Comparison of ENCODE assay signal across 8 mouse cellular contexts in the genomic region with DNA sequence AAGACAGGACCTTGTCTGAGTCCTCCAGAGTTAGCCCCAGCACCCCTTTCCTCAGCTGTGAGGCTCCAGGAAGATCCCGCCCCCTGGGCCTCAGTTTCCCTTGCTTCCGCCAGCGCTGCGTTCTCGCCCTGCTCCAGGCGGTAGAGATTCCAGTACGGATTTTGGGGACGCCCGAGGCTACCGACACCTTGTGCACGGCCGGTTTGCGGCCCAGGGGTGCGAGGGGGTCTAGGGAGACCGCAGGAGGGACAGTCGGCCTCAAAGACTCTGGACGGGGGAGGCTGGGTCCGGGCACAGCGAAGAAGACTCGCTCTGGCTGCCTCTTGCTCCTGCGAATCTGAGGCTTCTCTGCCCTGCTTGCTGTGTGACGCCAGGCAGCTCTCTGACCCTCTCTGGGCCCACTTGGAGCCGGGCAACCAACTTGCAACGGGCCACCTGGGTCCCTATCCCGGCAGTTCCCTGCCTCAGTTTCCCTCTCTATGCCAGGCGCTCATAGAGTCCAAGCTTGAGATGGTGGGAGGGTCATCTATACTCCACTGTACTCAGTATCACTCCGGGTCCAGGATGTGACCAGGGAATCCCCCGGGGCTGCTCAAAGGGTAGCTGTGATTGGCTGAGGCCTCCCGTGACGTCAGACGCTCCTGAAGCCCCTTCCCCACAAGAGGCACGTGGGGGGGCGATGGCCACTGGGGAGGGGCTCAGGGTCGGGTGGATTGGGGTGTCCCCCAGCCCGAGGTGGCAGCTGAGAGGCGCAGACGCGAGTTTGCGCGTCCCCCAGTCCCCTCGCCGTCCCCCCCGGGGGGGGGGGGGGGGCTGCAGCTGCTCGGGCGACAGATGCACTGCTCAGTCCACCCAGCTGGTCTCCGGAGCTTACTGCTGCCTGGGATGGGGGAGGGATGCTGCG. TPM values are rescaled to one million over a fixed set of nuclear protein-coding genes. Genes with fewer than 3 reads are reported as not detected.
A peak's percentile ranks its signal among the peaks of the same experiment; 100 is the strongest.
DNase-seq lines count a peak whose midpoint lies in the region; ATAC-seq and TF ChIP-seq lines count a peak whose summit lies in the region.

No protein-coding gene starts in this region.

- peak; percentile 63 for DNase-seq in layer of hippocampus, adult 11-12 months (ENCODE audit: low spot score)
- no peak for DNase-seq in layer of hippocampus, adult 9-10 months (ENCODE audit: low spot score)
- peak; percentile 69 for DNase-seq in cerebellum, adult 9-11 months
- peak; percentile 75 for DNase-seq in forebrain, postnatal 0 days
- peak; percentile 55 for DNase-seq in left cerebral cortex, postnatal 4 days
- no peak for DNase-seq in adipocyte (ENCODE audit: low spot score)
- no peak for DNase-seq in B cell, adult 2 months

- peak overlapping the region; percentile 47 for H3K4me3 ChIP-seq in forebrain, postnatal 0 days (ENCODE audit: low read depth, low read length)
- H3K4me3 ChIP-seq in neural tube, embryonic 12.5 days = peak overlapping the region; percentile 39

- 1% methylated on average over 42 of the region's 47 CpGs for WGBS in forebrain, postnatal 0 days
- under 1% methylated on average over 44 of the region's 47 CpGs for WGBS in neural tube, embryonic 12.5 days

- H3K27ac ChIP-seq in forebrain, postnatal 0 days (ENCODE audit: low read depth, low read length) = no peak overlapping the region
- no peak overlapping the region for H3K27ac ChIP-seq in neural tube, embryonic 12.5 days

- H3K36me3 ChIP-seq in forebrain, postnatal 0 days (ENCODE audit: insufficient read depth) = 0 out of 2 replicates have a peak, but pooled peaks cover 2% of the 10 kb centered on the region
- no peaks in the 10 kb centered on the region for H3K36me3 ChIP-seq in neural tube, embryonic 12.5 days

- peak; percentile 53 for ATAC-seq in forebrain, postnatal 0 days
- peak; percentile 73 for ATAC-seq in neural tube, embryonic 12.5 days (ENCODE audit: low FRiP score, low read depth)

- intact Hi-C loops in left cerebral cortex, postnatal 4 days (cut with DNase I) = no loop called here

- H3K4me1 ChIP-seq in forebrain, postnatal 0 days (ENCODE audit: insufficient read depth) = peaks cover 6% of the 10 kb centered on the region; the same call in 1 of the 2 replicates
- H3K4me1 ChIP-seq in neural tube, embryonic 12.5 days = peaks cover 46% of the 10 kb centered on the region

- H3K4me2 ChIP-seq in forebrain, postnatal 0 days (ENCODE audit: low read depth) = peak overlapping the region; percentile 73
- H3K4me2 ChIP-seq in neural tube, embryonic 12.5 days (replicated peaks) = peak overlapping the region; percentile 69

- no peaks in the 10 kb centered on the region for H3K27me3 ChIP-seq in forebrain, postnatal 0 days (ENCODE audit: insufficient read depth, low read length)
- H3K27me3 ChIP-seq in neural tube, embryonic 12.5 days (replicated peaks) = peaks cover 61% of the 10 kb centered on the region

- peak overlapping the region; percentile 57 for H3K9ac ChIP-seq in forebrain, postnatal 0 days
- peak overlapping the region; percentile 44 for H3K9ac ChIP-seq in neural tube, embryonic 12.5 days

- TF ChIP-seq CTCF in forebrain, postnatal 0 days (IDR thresholded peaks at IDR 0.05; ENCODE audit: low read depth) = no peak

- H3K9me3 ChIP-seq in forebrain, postnatal 0 days (ENCODE audit: low read length) = no peaks in the 10 kb centered on the region
- no peaks in the 10 kb centered on the region for H3K9me3 ChIP-seq in neural tube, embryonic 12.5 days

RNA-seq across cellular contexts. Expression of gene Sema6b, which starts 1.8 kb away (rescaled TPM):
- total RNA-seq in forebrain, postnatal 0 days (2014; rRNA removed) = 71.0 and 76.4 TPM in 2 replicates
- 15.6 and 18.1 TPM in 2 replicates for polyA plus RNA-seq in forebrain, postnatal 0 days (2015; fragmentation: Nextera tagmentation; extraction: Ambion mirVana)
- total RNA-seq in left cerebral cortex, postnatal 4 days (2021) = 10 to 100 TPM; 91.1 to 95.7 TPM
- polyA plus RNA-seq in neural tube, embryonic 12.5 days (2016; fragmentation: Nextera tagmentation; extraction: Ambion mirVana) = 12.5 and 13.0 TPM in 2 replicates

RNA-seq across cellular contexts. Expression of gene Lrg1, which starts 20.2 kb away (rescaled TPM):
- not detected in 2 replicates for total RNA-seq in forebrain, postnatal 0 days (2014; rRNA removed)
- polyA plus RNA-seq in forebrain, postnatal 0 days (2015; fragmentation: Nextera tagmentation; extraction: Ambion mirVana) = 0.33 and 0.46 TPM in 2 replicates
- total RNA-seq in left cerebral cortex, postnatal 4 days (2021) = not detected
- polyA plus RNA-seq in neural tube, embryonic 12.5 days (2016; fragmentation: Nextera tagmentation; extraction: Ambion mirVana) = 0.14 TPM in 1 of 2 replicates, not detected in the other

RNA-seq across cellular contexts. Expression of gene Tnfaip8l1, which starts 20.3 kb away (rescaled TPM):
- 11.0 and 12.8 TPM in 2 replicates for total RNA-seq in forebrain, postnatal 0 days (2014; rRNA removed)
- 8.6 TPM in 2 replicates for polyA plus RNA-seq in forebrain, postnatal 0 days (2015; fragmentation: Nextera tagmentation; extraction: Ambion mirVana)
- total RNA-seq in left cerebral cortex, postnatal 4 days (2021) = 10 to 100 TPM; 11.1 TPM
- 8.9 and 9.8 TPM in 2 replicates for polyA plus RNA-seq in neural tube, embryonic 12.5 days (2016; fragmentation: Nextera tagmentation; extraction: Ambion mirVana)

RNA-seq across cellular contexts. Expression of gene Plin5, which starts 24.6 kb away (rescaled TPM):
- total RNA-seq in forebrain, postnatal 0 days (2014; rRNA removed) = 2.7 and 3.2 TPM in 2 replicates
- 2.4 and 3.9 TPM in 2 replicates for polyA plus RNA-seq in forebrain, postnatal 0 days (2015; fragmentation: Nextera tagmentation; extraction: Ambion mirVana)
- 1 to 10 TPM; 1.2 to 1.9 TPM for total RNA-seq in left cerebral cortex, postnatal 4 days (2021)
- polyA plus RNA-seq in neural tube, embryonic 12.5 days (2016; fragmentation: Nextera tagmentation; extraction: Ambion mirVana) = 0.30 and 0.38 TPM in 2 replicates

RNA-seq across cellular contexts. Expression of gene Plin4, which starts 32.4 kb away (rescaled TPM):
- 0.08 and 0.52 TPM in 2 replicates for total RNA-seq in forebrain, postnatal 0 days (2014; rRNA removed)
- polyA plus RNA-seq in forebrain, postnatal 0 days (2015; fragmentation: Nextera tagmentation; extraction: Ambion mirVana) = 0.02 TPM in 1 of 2 replicates, not detected in the other
- total RNA-seq in left cerebral cortex, postnatal 4 days (2021) = under 1 TPM; 0.20 to 0.24 TPM
- polyA plus RNA-seq in neural tube, embryonic 12.5 days (2016; fragmentation: Nextera tagmentation; extraction: Ambion mirVana) = 0.05 and 0.10 TPM in 2 replicates

Comparison
In these comparisons a context has a peak if more than half of its experiments do, and no peak if none do; other contexts are left out.
1. DNase-seq: peak in layer of hippocampus, adult 11-12 months (single experiment), cerebellum, adult 9-11 months (single experiment), forebrain, postnatal 0 days (single experiment) and left cerebral cortex, postnatal 4 days (single experiment); none in layer of hippocampus, adult 9-10 months (single experiment), adipocyte (single experiment) and B cell, adult 2 months (0 of 2).